Mouse (Mus musculus): ENCODE data around the gene Nrap. TPM values are rescaled to one million over a fixed set of nuclear protein-coding genes. Genes with fewer than 3 reads are reported as not detected.

Gene Nrap
- polyA plus RNA-seq, 1 experiment from 2014 or later = 0.14 TPM

DNA sequence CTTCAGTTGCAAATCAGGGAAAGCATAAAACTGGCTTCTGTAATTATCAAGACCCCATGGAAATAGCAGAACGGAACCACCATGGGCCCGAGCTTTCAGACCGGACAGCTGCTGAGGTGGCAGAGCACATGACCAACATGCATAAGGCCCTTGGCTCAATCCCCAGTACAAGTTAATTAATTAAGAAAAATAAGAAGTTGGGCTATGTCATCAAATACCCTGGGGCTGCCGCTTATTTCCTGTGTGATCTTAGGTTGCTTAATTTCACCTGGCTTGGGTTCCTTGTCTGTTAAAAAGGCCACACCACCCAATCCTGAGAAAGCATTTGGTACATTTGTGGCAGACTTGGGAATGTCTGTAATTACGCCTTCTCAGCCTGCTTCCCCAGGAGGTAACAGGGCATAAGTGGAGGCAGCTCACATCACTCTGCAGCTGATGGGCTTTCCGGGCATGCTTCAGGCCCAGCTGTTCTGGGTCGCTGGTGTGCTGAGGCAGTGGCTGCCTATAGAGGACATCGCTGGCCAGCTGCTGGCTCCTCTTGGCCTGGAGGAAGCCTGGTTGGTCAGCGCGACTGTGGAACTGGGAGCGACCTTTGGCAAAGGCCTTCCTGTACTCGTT, 68.4 kb downstream of the Nrap start:
- no peak overlapping the region for H3K27ac ChIP-seq (ENCODE audit: low read depth, low read length)
- H3K9me3 ChIP-seq (ENCODE audit: control insufficient read depth, low read length) = no peaks in the 10 kb centered on the region
- H3K36me3 ChIP-seq (ENCODE audit: control insufficient read depth, insufficient read depth, low read length) = no peaks in the 10 kb centered on the region
- H3K4me1 ChIP-seq (replicated peaks; ENCODE audit: control insufficient read depth, insufficient read depth, low read length) = peaks cover 12% of the 10 kb centered on the region
- H3K9ac ChIP-seq (ENCODE audit: low read depth, low read length) = no peak overlapping the region
- 0 out of 2 replicates have a peak, but pooled peaks cover 4% of the 10 kb centered on the region for H3K27me3 ChIP-seq (replicated peaks; ENCODE audit: control insufficient read depth, insufficient read depth, low read length)
- no peak overlapping the region for H3K4me3 ChIP-seq (ENCODE audit: low read depth, low read length)
- no peak for DNase-seq (ENCODE audit: low spot score)
- no peak overlapping the region for H3K4me2 ChIP-seq
- 76% methylated on average over 12 of the region's 12 CpGs for WGBS
- no peak for ATAC-seq (replicated peaks; ENCODE audit: low FRiP score)

GRCm38 (mm10) chr19:56320186-56320860, 69.5 kb downstream of the Nrap start:
- Histone ChIP-seq H3K9me3 (ENCODE audit: control insufficient read depth, low read length) (no peaks in the 10 kb centered on the region), H3K9ac (ENCODE audit: low read depth, low read length) (no peak overlapping the region), H3K27ac (ENCODE audit: low read depth, low read length) (no peak overlapping the region), H3K4me2 (peak overlapping the region; percentile 42), H3K36me3 (ENCODE audit: control insufficient read depth, insufficient read depth, low read length) (no peaks in the 10 kb centered on the region), H3K4me1 (replicated peaks; ENCODE audit: control insufficient read depth, insufficient read depth, low read length) (peaks cover 12% of the 10 kb centered on the region), H3K27me3 (replicated peaks; ENCODE audit: control insufficient read depth, insufficient read depth, low read length) (0 out of 2 replicates have a peak, but pooled peaks cover 4% of the 10 kb centered on the region), H3K4me3 (ENCODE audit: low read depth, low read length) (no peak overlapping the region)
- DNase-seq (ENCODE audit: low spot score) (no peak), ATAC-seq (replicated peaks; ENCODE audit: low FRiP score) (no peak)
- 41% methylated on average over 26 of the region's 26 CpGs for WGBS

- H3K4me2 ChIP-seq = peak overlapping the region; percentile 42
- no peak overlapping the region for H3K9ac ChIP-seq (ENCODE audit: low read depth, low read length)
- DNase-seq (ENCODE audit: low spot score) = no peak
- H3K9me3 ChIP-seq (ENCODE audit: control insufficient read depth, low read length) = no peaks in the 10 kb centered on the region
- no peak overlapping the region for H3K4me3 ChIP-seq (ENCODE audit: low read depth, low read length)
- H3K27me3 ChIP-seq (replicated peaks; ENCODE audit: control insufficient read depth, insufficient read depth, low read length) = 0 out of 2 replicates have a peak, but pooled peaks cover 4% of the 10 kb centered on the region
- peak; percentile 58 for ATAC-seq (replicated peaks; ENCODE audit: low FRiP score)
- no peak overlapping the region for H3K27ac ChIP-seq (ENCODE audit: low read depth, low read length)
- 55% methylated on average over 6 of the region's 6 CpGs for WGBS
- H3K36me3 ChIP-seq (ENCODE audit: control insufficient read depth, insufficient read depth, low read length) = no peaks in the 10 kb centered on the region
- H3K4me1 ChIP-seq (replicated peaks; ENCODE audit: control insufficient read depth, insufficient read depth, low read length) = peaks cover 12% of the 10 kb centered on the region
Observed at GRCm38 (mm10) chr19:56319629-56320028, 70.2 kb downstream of the Nrap start.

DNA sequence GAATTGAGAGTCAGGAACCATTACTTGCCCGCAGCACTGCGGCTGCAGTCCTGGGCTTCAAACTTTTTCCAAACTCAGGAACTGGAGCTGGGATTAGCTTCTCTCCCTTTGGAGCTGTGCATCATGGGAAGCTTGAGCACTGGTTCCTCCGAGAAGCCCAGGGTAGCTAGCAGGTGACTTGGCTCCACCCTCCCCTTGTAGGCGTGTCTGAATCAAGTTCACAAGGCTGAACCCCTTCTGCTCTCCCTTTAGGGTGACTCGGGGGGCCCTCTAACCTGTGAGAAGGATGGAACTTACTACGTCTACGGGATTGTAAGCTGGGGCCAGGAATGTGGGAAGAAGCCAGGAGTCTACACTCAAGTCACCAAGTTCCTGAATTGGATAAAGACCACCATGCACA, 70.6 kb downstream of the Nrap start:
- Histone ChIP-seq H3K27ac (ENCODE audit: low read depth, low read length) (no peak overlapping the region), H3K9ac (ENCODE audit: low read depth, low read length) (no peak overlapping the region), H3K27me3 (replicated peaks; ENCODE audit: control insufficient read depth, insufficient read depth, low read length) (0 out of 2 replicates have a peak, but pooled peaks cover 4% of the 10 kb centered on the region), H3K36me3 (ENCODE audit: control insufficient read depth, insufficient read depth, low read length) (no peaks in the 10 kb centered on the region), H3K4me3 (ENCODE audit: low read depth, low read length) (no peak overlapping the region), H3K4me1 (replicated peaks; ENCODE audit: control insufficient read depth, insufficient read depth, low read length) (peaks cover 12% of the 10 kb centered on the region), H3K9me3 (ENCODE audit: control insufficient read depth, low read length) (no peaks in the 10 kb centered on the region), H3K4me2 (no peak overlapping the region; the same call in 1 of the 2 replicates)
- 85% methylated on average over 7 of the region's 7 CpGs for WGBS
- no peak for DNase-seq (ENCODE audit: low spot score)
- ATAC-seq (replicated peaks; ENCODE audit: low FRiP score) = 0 out of 2 replicates have a peak, but pooled peaks have one; percentile 39

DNA sequence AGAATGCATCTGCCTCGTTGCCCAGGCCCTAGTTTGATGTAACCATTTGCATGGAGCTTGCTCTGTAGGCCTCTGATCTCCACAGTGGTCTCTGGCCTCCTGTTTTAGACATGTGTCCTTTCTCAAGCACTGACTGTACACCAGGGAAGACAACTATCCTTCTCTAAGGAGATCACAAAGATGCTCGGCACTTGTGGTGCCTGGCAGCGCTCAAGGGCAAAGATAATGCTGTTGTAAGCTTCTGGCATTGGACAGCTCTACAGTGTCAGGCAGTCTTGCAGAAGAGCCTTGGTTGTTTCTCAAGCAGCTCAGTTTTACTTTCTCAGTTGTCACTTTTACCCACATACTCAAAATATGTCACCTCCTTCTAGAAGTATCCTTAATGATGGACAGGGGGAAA, 73.3 kb downstream of the Nrap start:
- H3K4me3 ChIP-seq (ENCODE audit: low read depth, low read length) = no peak overlapping the region
- no peak overlapping the region for H3K4me2 ChIP-seq
- ATAC-seq (replicated peaks; ENCODE audit: low FRiP score) = no peak
- no peak for DNase-seq (ENCODE audit: low spot score)
- no peak overlapping the region for H3K9ac ChIP-seq (ENCODE audit: low read depth, low read length)
- 0 out of 2 replicates have a peak, but pooled peaks cover 1% of the 10 kb centered on the region for H3K27me3 ChIP-seq (replicated peaks; ENCODE audit: control insufficient read depth, insufficient read depth, low read length)
- no peaks in the 10 kb centered on the region for H3K9me3 ChIP-seq (ENCODE audit: control insufficient read depth, low read length)
- 74% methylated on average over 3 of the region's 3 CpGs for WGBS
- H3K27ac ChIP-seq (ENCODE audit: low read depth, low read length) = no peak overlapping the region
- H3K36me3 ChIP-seq (ENCODE audit: control insufficient read depth, insufficient read depth, low read length) = no peaks in the 10 kb centered on the region
- H3K4me1 ChIP-seq (replicated peaks; ENCODE audit: control insufficient read depth, insufficient read depth, low read length) = peaks cover 12% of the 10 kb centered on the region

GRCm38 (mm10) chr19:56300835-56301234, 89.0 kb downstream of the Nrap start:
- no peak for DNase-seq (ENCODE audit: low spot score)
- WGBS = 72% methylated on average over 11 of the region's 11 CpGs
- H3K27ac ChIP-seq (ENCODE audit: low read depth, low read length) = no peak overlapping the region

DNA sequence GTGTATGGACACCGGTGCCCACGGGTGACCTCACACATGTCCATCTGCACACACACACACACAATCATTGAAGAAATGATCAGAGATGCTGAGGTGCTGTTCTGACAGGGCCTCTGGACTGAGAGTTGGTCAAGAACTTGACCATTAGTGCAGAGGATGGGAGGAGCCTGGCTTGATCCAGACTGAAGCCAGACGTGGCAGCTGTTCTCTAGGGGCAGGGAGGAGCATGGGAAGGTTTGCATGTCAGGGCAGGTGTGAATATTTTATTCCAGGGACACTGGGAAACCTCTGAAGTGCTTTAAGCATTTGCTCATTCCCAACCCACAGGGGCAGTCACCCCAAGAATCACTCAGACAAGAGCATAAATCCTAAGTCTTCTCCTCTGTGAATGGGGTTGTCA, 92.6 kb downstream of the Nrap start:
- no peak overlapping the region for H3K27ac ChIP-seq (ENCODE audit: low read depth, low read length)
- no peaks in the 10 kb centered on the region for H3K27me3 ChIP-seq (replicated peaks; ENCODE audit: control insufficient read depth, insufficient read depth, low read length)
- H3K9me3 ChIP-seq (ENCODE audit: control insufficient read depth, low read length) = no peaks in the 10 kb centered on the region
- WGBS = 62% methylated on average over 3 of the region's 3 CpGs
- DNase-seq (ENCODE audit: low spot score) (no peak), ATAC-seq (replicated peaks; ENCODE audit: low FRiP score) (no peak)
- no peaks in the 10 kb centered on the region for H3K36me3 ChIP-seq (ENCODE audit: control insufficient read depth, insufficient read depth, low read length)
- 0 out of 2 replicates have a peak, but pooled peaks cover 3% of the 10 kb centered on the region for H3K4me1 ChIP-seq (replicated peaks; ENCODE audit: control insufficient read depth, insufficient read depth, low read length)
- H3K9ac ChIP-seq (ENCODE audit: low read depth, low read length) = no peak overlapping the region
- H3K4me3 ChIP-seq (ENCODE audit: low read depth, low read length) = no peak overlapping the region
- no peak overlapping the region for H3K4me2 ChIP-seq

More at GRCm38 (mm10) chr19:56300835-56301234, 89.0 kb downstream of the Nrap start:
- Histone ChIP-seq H3K27me3 (replicated peaks; ENCODE audit: control insufficient read depth, insufficient read depth, low read length) (no peaks in the 10 kb centered on the region), H3K9me3 (ENCODE audit: control insufficient read depth, low read length) (no peaks in the 10 kb centered on the region), H3K4me3 (ENCODE audit: low read depth, low read length) (no peak overlapping the region), H3K36me3 (ENCODE audit: control insufficient read depth, insufficient read depth, low read length) (no peaks in the 10 kb centered on the region), H3K9ac (ENCODE audit: low read depth, low read length) (no peak overlapping the region), H3K4me1 (replicated peaks; ENCODE audit: control insufficient read depth, insufficient read depth, low read length) (no peaks in the 10 kb centered on the region), H3K4me2 (no peak overlapping the region)
- no peak for ATAC-seq (replicated peaks; ENCODE audit: low FRiP score)

- no peak overlapping the region for H3K4me3 ChIP-seq (ENCODE audit: low read depth, low read length)
- no peak overlapping the region for H3K4me2 ChIP-seq
- H3K36me3 ChIP-seq (ENCODE audit: control insufficient read depth, insufficient read depth, low read length) = no peaks in the 10 kb centered on the region
- 69% methylated on average over 9 of the region's 9 CpGs for WGBS
- no peaks in the 10 kb centered on the region for H3K27me3 ChIP-seq (replicated peaks; ENCODE audit: control insufficient read depth, insufficient read depth, low read length)
- no peak; the same call in 1 of the 2 replicates for ATAC-seq (replicated peaks; ENCODE audit: low FRiP score)
- H3K9ac ChIP-seq (ENCODE audit: low read depth, low read length) = no peak overlapping the region
- no peak overlapping the region for H3K27ac ChIP-seq (ENCODE audit: low read depth, low read length)
- DNase-seq (ENCODE audit: low spot score) = no peak
- 0 out of 2 replicates have a peak, but pooled peaks cover 3% of the 10 kb centered on the region for H3K4me1 ChIP-seq (replicated peaks; ENCODE audit: control insufficient read depth, insufficient read depth, low read length)
- no peaks in the 10 kb centered on the region for H3K9me3 ChIP-seq (ENCODE audit: control insufficient read depth, low read length)
Observed at GRCm38 (mm10) chr19:56296668-56297067, 93.2 kb downstream of the Nrap start.
